In the genomic region with DNA sequence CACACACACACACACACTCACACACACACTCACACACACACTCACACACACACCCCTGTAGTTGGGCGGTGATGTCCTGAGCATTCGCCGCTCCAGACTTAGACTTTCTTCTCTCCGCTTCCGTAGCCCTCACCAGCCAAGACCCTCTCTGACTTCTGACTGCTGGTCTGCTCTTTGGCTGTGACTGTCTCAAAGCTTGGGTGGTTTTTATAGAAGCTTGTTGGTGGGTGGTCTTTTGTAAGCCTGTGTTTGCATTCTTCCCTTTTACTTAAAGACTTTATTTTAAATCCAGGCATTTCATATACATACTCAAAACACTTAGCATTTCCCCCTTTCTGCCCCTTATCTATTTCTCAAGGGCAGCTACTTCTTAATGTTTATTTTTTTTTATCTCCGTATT, we compare ENCODE assay signal across 18 mouse cellular contexts.
"Had no signal": no experiment of that assay in that cellular context is flagged by ENCODE, and none has a peak within 500 bp of the region (broad histone marks: within the 10 kb centered on the region; RNA-seq: fewer than 3 reads in every experiment).

No protein-coding gene starts in this region.

- H3K27ac ChIP-seq: intestine, embryonic 15.5 days; limb, embryonic 13.5 days; liver, embryonic 12.5 days; liver, embryonic 15.5 days; neural tube, embryonic 12.5 days had no signal

- H3K27me3 ChIP-seq: intestine, embryonic 15.5 days; limb, embryonic 13.5 days; liver, embryonic 15.5 days; neural tube, embryonic 12.5 days had no signal

- H3K4me3 ChIP-seq: intestine, embryonic 15.5 days; limb, embryonic 10.5 days; limb, embryonic 13.5 days; liver, embryonic 12.5 days; liver, embryonic 15.5 days; megakaryocyte, embryonic 14.5 days; neural tube, embryonic 12.5 days had no signal

- H3K36me3 ChIP-seq: intestine, embryonic 15.5 days; limb, embryonic 10.5 days; limb, embryonic 13.5 days; liver, embryonic 12.5 days; liver, embryonic 15.5 days; neural tube, embryonic 12.5 days had no signal

- ATAC-seq: hindbrain, embryonic 16.5 days; intestine, embryonic 15.5 days; liver, embryonic 12.5 days had no signal

- H3K9ac ChIP-seq: limb, embryonic 13.5 days; liver, embryonic 12.5 days; liver, embryonic 15.5 days; neural tube, embryonic 12.5 days had no signal

- DNase-seq: kidney, adult 8-10 months; kidney, postnatal 36 days; layer of hippocampus, adult 9-11 months; liver; lung, adult 18-20 months; lung, postnatal 10 days; midbrain, embryonic 14.5 days; thymus, adult 18-20 months; thymus, postnatal 36 days had no signal

- H3K9me3 ChIP-seq: intestine, embryonic 15.5 days; limb, embryonic 10.5 days; limb, embryonic 13.5 days; liver, embryonic 12.5 days; liver, embryonic 15.5 days; megakaryocyte, embryonic 14.5 days; neural tube, embryonic 12.5 days had no signal

- H3K4me2 ChIP-seq: intestine, embryonic 15.5 days; limb, embryonic 13.5 days; liver, embryonic 12.5 days; liver, embryonic 15.5 days; midbrain, embryonic 11.5 days; neural tube, embryonic 12.5 days had no signal
